Mouse (Mus musculus): ENCODE data around the gene Vcp.

GRCm38 (mm10) chr4:42952563-42952962, 47.7 kb downstream of the Vcp start:
- TF ChIP-seq POLR2A (IDR thresholded peaks at IDR 0.05; ENCODE audit: low read depth, low read length) = no peak
- TF ChIP-seq CTCF (IDR thresholded peaks at IDR 0.05; ENCODE audit: borderline replicate concordance, insufficient read depth, low read length) = no peak
